Comparison of ENCODE assay signal across 14 mouse cellular contexts in genomic region chr1:170647381-170647780, GRCm38 (mm10). TPM values are rescaled to one million over a fixed set of nuclear protein-coding genes. Genes with fewer than 3 reads are reported as not detected.
A peak's percentile ranks its signal among the peaks of the same experiment; 100 is the strongest.
DNase-seq lines count a peak whose midpoint lies in the region; ATAC-seq and TF ChIP-seq lines count a peak whose summit lies in the region.
"Had no signal": no experiment of that assay in that cellular context is flagged by ENCODE, and none has a peak within 500 bp of the region (broad histone marks: within the 10 kb centered on the region; RNA-seq: fewer than 3 reads in every experiment).

No protein-coding gene starts in this region.

- intact Hi-C loops in heart, postnatal 36 days (cut with DNase I): no loop called here

- H3K9me3 ChIP-seq in heart, embryonic 10.5 days: no peaks in the 10 kb centered on the region
- H3K9me3 ChIP-seq in limb, embryonic 12.5 days: no peaks in the 10 kb centered on the region
- H3K9me3 ChIP-seq in limb, embryonic 10.5 days (replicated peaks): no peaks in the 10 kb centered on the region
- H3K9me3 ChIP-seq in stomach, postnatal 0 days (ENCODE audit: control insufficient read depth, low read length): no peaks in the 10 kb centered on the region

- peak overlapping the region; percentile 69; the same call in 1 of the 2 replicates for H3K4me3 ChIP-seq in heart, embryonic 10.5 days
- H3K4me3 ChIP-seq in limb, embryonic 12.5 days (replicated peaks): no peak overlapping the region
- no peak overlapping the region for H3K4me3 ChIP-seq in limb, embryonic 10.5 days
- H3K4me3 ChIP-seq in stomach, postnatal 0 days (ENCODE audit: low read depth, low read length): no peak overlapping the region

- WGBS in heart, embryonic 10.5 days: 74% methylated on average over 7 of the region's 7 CpGs
- WGBS in limb, embryonic 12.5 days: 92% methylated on average over 7 of the region's 7 CpGs
- 91% methylated on average over 7 of the region's 7 CpGs for WGBS in limb, embryonic 10.5 days
- WGBS in stomach, postnatal 0 days: 70% methylated on average over 7 of the region's 7 CpGs

- no peak overlapping the region for H3K9ac ChIP-seq in limb, embryonic 12.5 days (replicated peaks)
- H3K9ac ChIP-seq in stomach, postnatal 0 days (ENCODE audit: low read length): no peak overlapping the region

- H3K4me2 ChIP-seq in limb, embryonic 12.5 days: peak overlapping the region; percentile 30
- no peak overlapping the region for H3K4me2 ChIP-seq in stomach, postnatal 0 days (replicated peaks; ENCODE audit: low read depth)

- TF ChIP-seq EP300 in stomach, postnatal 0 days (optimal IDR thresholded peaks at IDR 0.05): no peak

- H3K4me1 ChIP-seq in heart, embryonic 10.5 days: peaks cover 74% of the 10 kb centered on the region
- H3K4me1 ChIP-seq in limb, embryonic 12.5 days (replicated peaks): peaks cover 38% of the 10 kb centered on the region
- peaks cover 37% of the 10 kb centered on the region for H3K4me1 ChIP-seq in limb, embryonic 10.5 days
- H3K4me1 ChIP-seq in stomach, postnatal 0 days (replicated peaks; ENCODE audit: control insufficient read depth, insufficient read depth): peaks cover 4% of the 10 kb centered on the region; the same call in 1 of the 2 replicates

- H3K36me3 ChIP-seq in heart, embryonic 10.5 days: peaks cover 25% of the 10 kb centered on the region
- H3K36me3 ChIP-seq in limb, embryonic 12.5 days: peaks cover 23% of the 10 kb centered on the region
- no peaks in the 10 kb centered on the region for H3K36me3 ChIP-seq in limb, embryonic 10.5 days
- H3K36me3 ChIP-seq in stomach, postnatal 0 days (ENCODE audit: control insufficient read depth, insufficient read depth, low read length): no peaks in the 10 kb centered on the region; the same call in 1 of the 2 replicates

- ATAC-seq in limb, embryonic 12.5 days (ENCODE audit: insufficient number of reproducible peaks, insufficient read depth, low FRiP score, low TSS enrichment, low read depth): no peak
- no peak for ATAC-seq in stomach, postnatal 0 days (ENCODE audit: low FRiP score, low TSS enrichment)
- ATAC-seq in erythroblast, adult 5-6 weeks (replicated peaks; ENCODE audit: low FRiP score, poor library complexity, severe bottlenecking): no peak
- ATAC-seq: CD4-positive, CD25-positive, alpha-beta regulatory T cell, adult 4 months; Patski had no signal

- no peak for TF ChIP-seq CTCF in stomach, postnatal 0 days (IDR thresholded peaks at IDR 0.05; ENCODE audit: low read depth)

- peak overlapping the region; percentile 78 for H3K27ac ChIP-seq in heart, embryonic 10.5 days
- H3K27ac ChIP-seq in limb, embryonic 12.5 days: no peak overlapping the region
- H3K27ac ChIP-seq in limb, embryonic 10.5 days: no peak overlapping the region
- no peak overlapping the region for H3K27ac ChIP-seq in stomach, postnatal 0 days (replicated peaks)

- 0 out of 2 replicates have a peak, but pooled peaks cover 4% of the 10 kb centered on the region for H3K27me3 ChIP-seq in heart, embryonic 10.5 days (ENCODE audit: insufficient read depth, poor library complexity, severe bottlenecking)
- peaks cover 6% of the 10 kb centered on the region for H3K27me3 ChIP-seq in limb, embryonic 12.5 days
- peaks cover 6% of the 10 kb centered on the region; the same call in 1 of the 2 replicates for H3K27me3 ChIP-seq in limb, embryonic 10.5 days (ENCODE audit: low read depth, poor library complexity, severe bottlenecking)
- no peaks in the 10 kb centered on the region for H3K27me3 ChIP-seq in stomach, postnatal 0 days (ENCODE audit: control insufficient read depth, insufficient read depth, low read length)
- H3K27me3 ChIP-seq: Patski had no signal

- DNase-seq in heart, embryonic 10.5 days (ENCODE audit: low spot score): peak; percentile 67
- no peak for DNase-seq in heart, postnatal 36 days
- DNase-seq in limb, embryonic 10.5 days (ENCODE audit: low spot score): no peak
- DNase-seq in adrenal gland, postnatal 10 days: peak; percentile 64
- peak; percentile 11 for DNase-seq in stomach, postnatal 0 days (ENCODE audit: low spot score)
- DNase-seq: cerebellum, adult 11 months; kidney, adult 11 months; kidney, postnatal 36 days; retina, postnatal 1 day; thymus, postnatal 25 days had no signal

RNA-seq across cellular contexts. Expression of gene Olfml2b, which starts 3.0 kb away (rescaled TPM):
- 31.4 and 51.0 TPM in 2 replicates for polyA plus RNA-seq in heart, embryonic 10.5 days (2016; fragmentation: Nextera tagmentation; extraction: Ambion mirVana)
- total RNA-seq in heart, postnatal 36 days (2021): 10 to 100 TPM in 1 of 2 experiments, 1 to 10 TPM in 1; 6.7 to 12.0 TPM
- polyA plus RNA-seq in limb, embryonic 12.5 days (2016; fragmentation: Nextera tagmentation; extraction: Ambion mirVana): 25.3 and 29.2 TPM in 2 replicates
- polyA plus RNA-seq in limb, embryonic 10.5 days (2016; fragmentation: Nextera tagmentation; extraction: Ambion mirVana): 5.3 and 8.1 TPM in 2 replicates
- 10 to 100 TPM; 16.0 to 17.9 TPM for total RNA-seq in adrenal gland, postnatal 10 days (2021)
- 31.8 and 33.6 TPM in 2 replicates for polyA plus RNA-seq in stomach, postnatal 0 days (2015; fragmentation: Nextera tagmentation; extraction: Ambion mirVana)
- 5.4 and 5.9 TPM in 2 replicates for total RNA-seq in erythroblast, adult 5-6 weeks (2015; ENCODE audit: low replicate concordance)
- 5.2 and 13.3 TPM in 2 replicates for total RNA-seq in erythroblast, adult 5-6 weeks (2017; ENCODE audit: low replicate concordance)
- polyA plus RNA-seq: CD4-positive, CD25-positive, alpha-beta regulatory T cell, adult 4 months had no signal

RNA-seq across cellular contexts. Expression of gene Nos1ap, which starts 57.7 kb away (rescaled TPM):
- 25.1 and 25.2 TPM in 2 replicates for polyA plus RNA-seq in heart, embryonic 10.5 days (2016; fragmentation: Nextera tagmentation; extraction: Ambion mirVana)
- 10 to 100 TPM; 22.2 to 27.3 TPM for total RNA-seq in heart, postnatal 36 days (2021)
- 9.1 and 10.5 TPM in 2 replicates for polyA plus RNA-seq in limb, embryonic 12.5 days (2016; fragmentation: Nextera tagmentation; extraction: Ambion mirVana)
- 5.1 and 5.6 TPM in 2 replicates for polyA plus RNA-seq in limb, embryonic 10.5 days (2016; fragmentation: Nextera tagmentation; extraction: Ambion mirVana)
- total RNA-seq in adrenal gland, postnatal 10 days (2021): 10 to 100 TPM; 14.5 to 20.1 TPM
- polyA plus RNA-seq in stomach, postnatal 0 days (2015; fragmentation: Nextera tagmentation; extraction: Ambion mirVana): 6.8 and 8.0 TPM in 2 replicates
- 23.4 and 25.4 TPM in 2 replicates for total RNA-seq in erythroblast, adult 5-6 weeks (2015; ENCODE audit: low replicate concordance)
- total RNA-seq in erythroblast, adult 5-6 weeks (2017; ENCODE audit: low replicate concordance): 22.6 and 26.9 TPM in 2 replicates

Comparison
In these comparisons a context has a peak if more than half of its experiments do, and no peak if none do; other contexts are left out.
1. DNase-seq: peak in heart, embryonic 10.5 days (single experiment), adrenal gland, postnatal 10 days (single experiment) and stomach, postnatal 0 days (single experiment); none in heart, postnatal 36 days (0 of 2) and limb, embryonic 10.5 days (single experiment).